Mouse (Mus musculus): ENCODE data around the gene Sptbn4.

Sptbn4 gene

DNA sequence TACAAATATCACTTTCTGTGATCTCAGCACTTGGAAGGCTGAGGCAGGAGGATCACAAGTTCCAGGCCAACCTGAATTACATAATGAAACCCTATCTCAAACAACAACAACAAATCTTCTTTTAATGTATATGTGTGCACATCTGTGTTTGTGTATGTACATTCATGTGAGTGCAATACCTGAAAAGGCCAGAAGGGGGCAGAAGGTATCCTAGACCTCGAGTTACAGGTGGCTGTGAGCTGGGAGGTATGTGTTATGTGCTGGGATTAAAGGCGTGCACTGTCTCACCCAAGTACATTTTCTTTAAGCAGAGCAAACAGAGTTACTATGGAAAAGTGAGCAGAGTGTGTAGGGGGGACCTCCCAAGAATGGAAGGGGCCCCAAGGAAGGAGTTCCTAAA lies 18.4 kb downstream of the Sptbn4 start:
- no peak for DNase-seq

DNA sequence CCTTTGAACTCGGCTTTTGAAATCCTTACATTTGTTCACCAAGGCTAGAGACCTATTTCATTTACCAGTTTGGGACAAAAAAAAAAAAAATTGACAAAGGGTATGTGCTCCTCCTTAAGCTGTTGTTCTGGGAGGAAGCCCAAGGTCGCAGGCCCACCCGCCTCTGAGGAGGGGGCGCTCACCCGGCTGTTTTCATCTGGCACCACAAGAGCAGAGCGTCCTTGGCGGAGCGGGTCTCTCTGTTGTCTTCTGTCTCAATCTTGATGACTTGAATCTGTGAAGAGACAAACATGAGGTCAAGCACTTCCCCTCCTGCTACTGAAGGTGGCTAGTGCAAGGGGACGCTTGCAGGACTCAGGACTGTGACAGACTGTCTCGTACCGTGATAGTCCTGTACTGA lies 19.5 kb downstream of the Sptbn4 start:
- no peak for DNase-seq

DNA sequence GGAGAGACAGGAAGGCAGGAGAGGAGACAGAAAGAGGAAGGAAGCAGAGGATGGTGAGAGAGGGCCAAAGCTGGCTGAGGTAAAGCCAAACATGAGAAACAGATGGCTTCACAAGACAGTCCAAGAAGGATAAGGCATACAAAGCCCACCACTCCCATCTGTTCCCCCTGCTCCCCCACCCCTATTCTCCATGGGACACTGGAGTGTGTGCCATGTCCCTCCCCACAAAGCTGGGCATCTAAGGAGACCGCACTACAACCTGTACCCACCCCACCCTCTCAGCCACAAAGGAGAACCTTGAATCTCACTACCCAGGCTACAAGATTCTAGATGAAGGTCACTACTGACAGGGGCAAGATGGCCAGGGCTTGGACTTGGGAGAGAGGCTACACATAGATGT lies 20.1 kb downstream of the Sptbn4 start:
- no peak for DNase-seq

DNA sequence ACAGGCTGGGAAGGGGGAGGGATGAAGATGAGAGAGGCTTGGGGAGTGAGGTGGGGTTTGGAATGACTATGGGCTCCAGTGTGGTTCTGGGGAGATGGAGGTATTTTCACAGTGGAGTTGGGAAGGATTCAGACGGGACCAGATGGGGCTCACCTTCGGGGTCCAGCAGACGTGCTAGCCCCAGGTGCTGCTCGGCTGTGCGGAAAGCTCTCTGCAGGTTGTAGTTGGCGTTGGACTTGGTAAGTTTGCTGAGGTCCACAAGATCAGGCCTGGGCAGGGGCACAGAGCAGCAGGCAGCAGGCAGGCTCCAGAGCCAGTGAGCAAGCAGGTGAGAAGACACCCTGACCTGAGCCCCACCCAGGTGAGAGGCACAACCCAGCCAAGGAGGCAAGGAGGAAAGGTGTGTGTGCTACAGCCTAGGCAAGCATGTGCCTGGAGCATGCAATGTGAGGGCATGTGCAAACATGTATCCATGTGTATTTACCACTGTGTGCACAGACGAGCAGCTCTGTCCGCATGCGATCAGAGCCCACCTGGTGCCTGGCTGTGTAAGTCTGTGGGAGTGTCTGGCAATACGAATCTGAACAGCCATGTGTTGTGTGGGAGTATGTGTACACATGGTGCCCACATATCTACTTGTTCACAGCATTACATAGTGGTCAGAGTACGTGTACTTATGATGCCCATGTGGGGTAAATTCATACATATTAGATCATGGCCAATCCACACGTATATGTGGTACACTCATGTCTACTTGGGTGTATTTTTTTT lies 23.7 kb downstream of the Sptbn4 start:
- DNase-seq: no peak

DNA sequence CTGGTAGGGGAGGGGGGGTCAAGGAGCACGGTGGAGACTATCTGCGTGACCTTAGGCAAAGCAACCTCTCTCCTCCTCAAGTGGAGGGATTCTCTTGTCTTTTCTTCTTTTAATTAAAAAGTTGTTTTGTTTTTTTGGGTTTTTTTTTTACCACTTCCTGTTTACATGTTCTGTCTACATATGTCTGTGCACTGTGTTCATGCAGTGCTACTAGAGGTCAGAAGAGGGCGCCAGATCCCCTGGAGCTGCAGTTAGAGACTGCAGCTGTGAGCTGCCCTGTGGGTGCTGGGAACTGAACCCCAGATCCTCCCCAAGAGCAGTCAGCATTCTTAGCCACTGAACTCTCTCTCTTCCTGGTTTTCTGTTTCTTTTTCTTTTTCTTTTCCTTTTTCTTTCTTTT lies 28.4 kb downstream of the Sptbn4 start:
- DNase-seq: no peak

DNA sequence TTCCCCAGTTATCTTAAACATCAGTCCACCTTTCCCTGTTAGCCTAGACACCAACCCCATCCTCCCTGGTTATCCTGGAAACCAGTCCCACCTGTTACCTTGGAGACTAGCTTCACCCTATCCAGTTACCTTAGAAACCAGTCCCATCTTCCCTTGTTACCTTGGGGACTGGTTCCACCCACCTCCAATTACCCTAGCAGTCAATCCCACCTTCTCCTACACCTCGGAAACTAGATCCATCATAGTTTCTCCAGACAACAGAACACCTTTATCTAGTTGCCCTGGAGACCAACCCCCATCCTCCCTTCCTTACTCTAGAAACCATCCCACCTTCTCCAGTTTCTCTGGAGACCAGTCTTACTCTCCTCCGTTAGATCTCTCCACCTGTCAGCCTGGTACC lies 30.3 kb downstream of the Sptbn4 start:
- DNase-seq: no peak

DNA sequence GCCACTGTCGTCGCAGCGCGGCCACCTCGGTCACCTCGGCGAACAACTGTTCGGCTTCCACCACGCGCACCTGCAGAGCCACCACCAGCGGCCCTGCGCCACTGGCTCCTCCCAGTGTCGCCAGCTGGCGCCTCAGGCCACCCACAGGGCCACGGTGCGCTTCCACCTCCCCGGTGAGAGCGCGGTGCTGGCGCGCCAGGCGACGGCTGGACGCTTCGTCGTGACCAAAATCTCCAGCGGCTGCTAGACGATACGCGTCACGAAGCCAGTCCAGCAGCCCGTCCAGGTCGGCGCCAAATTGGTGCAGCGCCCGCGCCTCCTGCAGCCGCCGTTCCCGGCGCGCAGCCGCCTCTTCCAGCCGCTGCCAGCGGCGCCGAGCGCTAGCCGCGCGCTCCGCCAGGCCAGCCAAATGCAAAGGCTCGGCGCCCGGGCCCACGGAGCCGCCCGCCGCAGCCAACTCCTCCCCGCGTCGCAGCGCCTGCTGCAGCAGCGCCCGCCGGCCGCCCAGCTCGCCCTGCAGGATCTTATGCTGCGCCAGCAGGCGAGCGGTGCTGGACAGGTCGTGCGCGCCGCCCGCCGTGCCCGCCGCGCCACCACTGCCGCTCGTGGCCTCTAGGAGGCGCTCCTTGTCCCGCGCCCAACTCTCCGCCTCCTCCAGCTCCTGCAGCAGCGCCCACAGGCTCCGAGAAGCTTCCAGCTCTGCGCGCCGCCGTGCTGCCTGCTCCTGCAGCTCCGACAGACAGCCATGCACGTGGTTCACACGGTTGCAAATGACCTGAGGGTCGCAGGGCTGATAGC lies 38.9 kb downstream of the Sptbn4 start:
- DNase-seq: peak; percentile 86

DNA sequence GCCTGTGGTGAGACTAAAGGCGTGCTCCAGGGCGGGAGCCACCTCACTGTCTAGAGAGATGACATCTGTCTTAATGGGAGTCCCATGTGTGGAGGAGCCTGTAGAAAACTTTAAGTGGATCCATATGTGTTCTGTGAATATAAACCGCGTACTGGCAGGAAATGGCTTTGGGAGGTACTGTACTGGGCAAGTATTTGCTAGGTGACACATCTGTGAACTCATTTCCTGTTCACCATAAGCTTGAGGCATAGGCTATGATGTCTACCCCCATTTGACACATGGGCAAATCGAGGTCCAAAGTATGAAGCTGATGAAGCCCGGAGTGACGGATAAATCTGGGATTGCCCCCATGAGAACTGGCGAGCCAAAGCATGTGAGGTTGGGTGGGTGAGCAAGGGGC lies 39.7 kb downstream of the Sptbn4 start:
- no peak for DNase-seq

DNA sequence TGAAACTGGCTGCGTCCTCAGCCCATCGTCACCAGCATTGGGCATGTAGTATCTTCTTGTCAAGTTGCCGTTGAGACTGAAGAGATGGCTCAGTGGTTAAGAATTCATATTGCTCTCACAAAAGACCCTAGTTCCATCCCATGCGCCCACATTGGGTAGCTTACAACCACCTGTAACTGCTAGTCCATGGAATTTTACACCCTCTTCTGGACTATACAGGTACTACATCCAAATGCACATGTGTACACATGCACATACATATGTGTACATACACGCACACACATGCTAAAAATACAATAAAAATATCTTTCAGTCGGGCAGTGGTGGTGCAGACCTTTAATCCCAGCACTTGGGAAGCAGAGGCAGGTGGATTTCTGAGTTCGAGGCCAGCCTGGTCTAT lies 41.0 kb downstream of the Sptbn4 start:
- no peak for DNase-seq

DNA sequence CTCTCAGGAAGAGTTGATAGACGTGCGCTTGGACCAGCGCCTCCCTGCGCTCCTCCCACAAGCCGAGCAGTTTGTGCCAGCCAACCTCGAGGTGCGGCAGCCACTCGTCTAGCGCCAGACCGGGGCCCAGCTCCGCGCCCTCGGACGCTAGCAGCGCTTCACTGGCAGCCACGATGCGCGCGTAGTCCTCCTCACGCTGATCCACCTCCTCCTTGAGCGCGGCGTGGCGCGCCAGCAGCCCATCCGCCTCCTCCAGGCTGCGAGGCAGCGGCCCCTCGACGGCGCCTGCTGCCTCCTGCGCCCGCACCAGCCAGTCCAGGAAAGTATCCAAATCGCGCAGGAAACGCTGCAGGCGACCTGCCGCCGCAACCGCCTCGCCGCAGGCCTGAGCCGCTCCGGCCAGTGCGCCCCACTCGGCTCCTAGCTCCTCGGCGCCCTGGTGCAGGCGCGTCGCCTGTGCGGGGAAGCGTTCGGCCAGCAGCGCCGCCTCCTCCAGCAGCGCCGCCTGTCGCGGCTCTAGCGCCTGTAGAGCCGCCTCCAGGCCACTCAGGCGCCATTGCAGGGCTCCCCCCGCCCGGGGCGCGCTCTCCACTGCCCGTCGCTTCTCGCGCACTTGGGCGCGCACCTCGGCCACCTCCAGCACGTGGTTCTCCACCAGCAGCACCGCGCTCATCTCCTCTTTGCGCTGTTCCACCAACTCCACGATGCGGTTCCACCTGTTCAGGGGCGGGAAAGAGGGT lies 43.1 kb downstream of the Sptbn4 start:
- no peak for DNase-seq

DNA sequence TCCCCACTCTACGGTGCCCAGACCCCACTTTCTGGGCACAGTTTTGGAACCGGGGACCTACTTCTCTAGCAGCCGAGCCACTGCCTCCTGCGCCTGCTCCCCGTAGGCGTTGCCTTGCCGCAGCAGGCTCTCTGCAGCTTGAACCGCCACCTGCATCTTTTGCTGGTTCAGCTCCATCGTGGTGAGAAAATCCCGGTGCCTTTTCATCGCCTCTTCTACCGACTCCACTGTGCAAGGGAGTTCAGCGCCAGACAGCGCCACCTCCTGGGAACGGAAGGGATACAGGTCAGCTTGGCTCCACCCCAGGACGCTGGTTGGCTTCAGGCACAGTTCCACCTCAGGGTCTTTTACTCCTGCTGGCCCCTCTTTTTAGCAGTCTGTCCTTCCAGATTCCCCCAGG lies 44.8 kb downstream of the Sptbn4 start:
- DNase-seq: peak; percentile 84

DNA sequence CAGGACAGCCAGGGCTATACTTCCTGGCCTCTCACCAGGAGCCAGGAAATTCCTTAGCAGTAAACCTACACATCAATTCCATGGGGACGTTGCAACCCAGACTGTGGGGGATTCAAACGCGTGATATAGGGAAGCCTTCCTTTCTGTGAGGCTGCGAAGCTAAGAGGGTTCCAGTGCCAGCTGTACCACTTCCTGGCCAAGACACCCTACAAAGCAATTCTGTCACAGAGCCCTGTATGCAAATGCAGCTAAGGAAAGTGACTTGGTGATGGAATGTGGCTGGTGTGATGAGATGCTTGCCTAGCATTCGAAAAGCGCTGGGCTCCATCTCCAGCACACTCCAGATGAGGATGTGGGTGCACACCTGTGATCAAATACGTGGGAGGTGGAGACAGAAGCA lies 46.9 kb downstream of the Sptbn4 start:
- DNase-seq: no peak

DNA sequence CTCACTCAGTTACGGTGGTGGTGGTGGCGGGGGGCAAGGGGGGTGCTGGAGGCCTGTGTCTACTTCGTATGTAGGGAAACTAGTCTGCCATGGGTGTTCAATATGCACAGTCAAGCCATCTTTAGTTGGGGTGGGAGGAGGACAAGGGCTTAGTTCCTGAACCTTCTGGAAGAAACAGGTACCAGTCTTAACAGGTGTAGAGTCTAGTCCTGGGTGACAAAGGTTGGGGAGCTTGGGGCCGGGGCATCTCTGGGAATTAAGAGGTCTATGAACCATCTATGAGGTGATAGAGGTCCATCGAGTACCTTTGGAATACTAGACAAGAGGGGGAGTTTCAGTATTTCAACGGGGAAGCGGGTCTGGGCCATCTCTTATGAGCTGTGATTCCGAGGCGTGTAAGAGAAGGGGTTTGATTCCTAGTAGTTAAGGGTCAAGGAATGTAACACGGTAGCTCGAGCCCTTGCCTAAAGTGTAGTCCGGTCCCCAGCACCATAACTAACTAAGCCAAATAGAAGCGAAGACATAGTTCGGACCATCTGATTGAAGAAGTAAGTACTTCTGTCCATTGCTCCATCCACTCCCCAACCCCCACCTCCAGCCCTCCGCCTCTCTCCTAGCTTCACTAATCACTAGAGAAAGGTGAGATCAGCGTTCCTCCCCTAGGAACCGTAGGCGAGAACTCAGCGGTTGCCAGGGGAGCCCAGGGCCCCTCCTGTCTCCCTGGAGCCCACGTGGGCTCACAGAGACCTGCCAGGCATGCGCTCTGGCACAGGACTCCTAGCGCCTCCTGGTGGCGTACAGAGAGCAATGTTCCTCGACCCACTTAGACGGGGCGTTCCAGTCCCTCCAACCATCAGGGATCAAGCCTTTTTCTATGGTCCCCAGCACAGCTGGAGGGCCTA lies 50.2 kb downstream of the Sptbn4 start:
- DNase-seq: no peak

DNA sequence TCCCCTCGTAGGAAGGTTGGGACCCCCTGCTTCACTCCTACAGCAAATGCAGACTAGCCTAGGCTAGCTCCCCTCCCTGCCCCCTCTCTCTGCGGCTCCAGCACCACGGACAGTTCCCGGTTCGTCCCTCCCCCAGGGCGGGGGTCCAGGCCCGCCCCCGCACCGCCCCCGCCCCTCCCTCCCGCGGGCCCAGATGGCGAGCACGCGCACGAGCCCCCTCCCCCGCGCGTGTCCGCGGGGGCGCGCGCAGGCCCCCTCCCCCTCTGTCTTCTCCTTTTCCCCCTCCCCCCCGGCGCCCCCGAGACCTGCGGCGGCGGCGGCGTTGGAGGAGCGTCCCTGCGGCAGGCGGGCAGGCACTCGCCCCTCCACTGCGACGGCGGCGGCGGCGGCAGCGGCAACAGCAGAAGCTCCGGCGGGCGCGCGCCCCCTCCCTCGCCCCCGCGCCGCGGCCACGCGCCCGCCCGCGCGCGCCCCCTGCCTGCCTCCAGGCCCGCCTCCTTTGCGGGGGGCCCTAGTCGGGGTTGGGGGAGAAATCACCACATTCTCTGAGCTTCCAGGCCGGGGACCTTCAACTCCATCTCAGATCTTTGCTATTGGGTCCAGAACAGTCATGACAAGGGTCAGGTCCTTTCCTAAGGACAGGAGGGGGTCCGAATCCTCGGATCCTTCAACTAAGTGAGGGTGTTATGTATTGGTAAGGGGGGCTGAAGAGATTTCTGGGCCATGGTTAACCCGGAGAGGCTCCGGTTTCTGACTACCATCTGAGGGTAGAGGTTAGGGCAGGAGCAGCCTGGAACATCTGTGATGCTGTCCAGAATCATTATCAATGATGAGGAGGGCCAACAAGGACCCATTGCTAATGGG lies 51.1 kb downstream of the Sptbn4 start:
- DNase-seq: peak; percentile 70

DNA sequence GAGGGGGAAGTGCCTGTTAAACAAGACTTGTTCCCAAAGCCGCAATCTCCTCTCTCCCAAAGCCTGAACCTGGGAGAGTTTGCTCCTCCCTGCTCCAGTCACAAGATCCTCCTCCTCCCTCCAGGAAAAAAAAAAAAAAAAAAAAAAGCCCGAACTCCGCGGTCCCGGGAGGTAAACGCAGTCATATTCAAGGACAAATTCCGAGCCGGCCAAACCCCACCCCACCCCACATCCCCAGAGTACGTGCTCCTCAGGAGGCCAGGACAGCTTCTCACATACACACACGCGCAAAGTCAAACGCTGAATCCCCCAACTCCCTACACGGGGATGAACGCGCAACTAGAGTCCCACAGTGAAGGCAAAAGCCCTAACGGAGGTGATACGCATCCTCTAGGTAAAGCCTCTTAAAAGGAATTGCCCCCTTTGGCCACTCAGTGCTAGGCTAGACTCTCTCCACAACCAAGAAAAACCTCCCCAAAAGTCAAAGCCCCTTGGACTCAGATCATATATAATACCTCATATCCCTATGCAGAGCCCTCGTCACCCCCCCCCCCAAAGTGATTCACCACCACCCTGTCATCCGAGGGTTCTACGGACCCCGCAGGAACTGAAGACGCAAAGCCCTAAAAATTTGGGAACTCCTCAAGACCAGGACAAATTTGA lies 51.8 kb downstream of the Sptbn4 start:
- no peak for DNase-seq

DNA sequence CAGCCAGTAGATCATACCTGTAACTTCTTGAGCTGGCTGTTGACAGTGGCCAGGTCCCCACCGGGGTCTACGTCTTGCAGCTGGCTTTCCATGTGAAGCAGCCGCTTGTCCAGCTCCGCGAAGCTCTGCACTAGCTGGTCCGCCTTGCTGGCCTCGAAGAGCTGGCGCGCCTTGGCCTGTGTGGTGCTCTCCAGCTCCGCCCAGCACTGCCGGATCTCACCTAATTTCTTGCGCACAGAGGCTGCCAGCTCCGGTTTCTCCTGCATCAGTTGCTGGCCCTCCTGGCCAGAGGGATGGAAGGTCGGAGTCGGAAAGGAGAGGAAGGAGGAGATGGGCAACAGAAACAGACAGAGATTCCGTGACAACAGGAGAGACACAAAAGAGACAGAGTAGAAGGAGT lies 56.1 kb downstream of the Sptbn4 start:
- no peak for DNase-seq

DNA sequence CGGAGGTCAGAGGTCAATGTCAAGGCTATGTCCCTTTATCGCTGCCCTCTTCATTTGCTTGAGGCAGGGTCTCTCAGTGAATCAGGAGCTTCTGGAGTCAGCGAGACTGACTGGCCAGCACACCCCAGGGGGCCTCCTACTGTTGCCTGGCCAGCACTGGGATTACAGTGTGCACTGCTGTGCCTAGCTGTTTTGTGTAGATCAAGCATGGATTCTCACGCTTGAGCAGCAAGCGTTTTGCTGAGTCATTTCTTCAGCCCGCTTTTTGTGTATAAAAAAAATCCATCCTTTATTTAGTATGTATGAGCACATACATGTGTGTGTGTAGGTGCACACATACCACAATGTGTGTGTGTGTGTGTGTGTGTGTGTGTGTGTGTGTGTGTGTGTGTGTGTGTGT lies 58.3 kb downstream of the Sptbn4 start:
- no peak for DNase-seq

DNA sequence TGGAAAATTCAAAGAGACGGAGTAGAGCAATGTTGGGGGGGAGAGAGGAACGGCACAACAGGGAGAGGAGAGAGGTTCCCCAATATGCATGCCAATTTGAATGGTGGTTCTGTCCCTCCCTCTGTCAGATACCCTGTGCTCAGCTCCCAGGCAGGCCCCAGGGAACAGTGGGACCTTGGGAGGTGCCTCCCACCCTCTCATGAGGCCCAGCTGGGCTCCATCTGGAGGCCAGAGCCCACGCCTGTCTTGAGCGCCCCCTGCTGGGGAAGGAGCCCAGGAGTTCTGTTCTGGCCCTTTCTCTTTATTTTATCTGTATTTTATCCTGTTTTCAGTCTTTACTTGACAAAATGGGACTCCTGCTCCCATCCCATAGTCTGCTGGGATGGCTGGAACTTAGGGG lies 62.8 kb downstream of the Sptbn4 start:
- no peak for DNase-seq

DNA sequence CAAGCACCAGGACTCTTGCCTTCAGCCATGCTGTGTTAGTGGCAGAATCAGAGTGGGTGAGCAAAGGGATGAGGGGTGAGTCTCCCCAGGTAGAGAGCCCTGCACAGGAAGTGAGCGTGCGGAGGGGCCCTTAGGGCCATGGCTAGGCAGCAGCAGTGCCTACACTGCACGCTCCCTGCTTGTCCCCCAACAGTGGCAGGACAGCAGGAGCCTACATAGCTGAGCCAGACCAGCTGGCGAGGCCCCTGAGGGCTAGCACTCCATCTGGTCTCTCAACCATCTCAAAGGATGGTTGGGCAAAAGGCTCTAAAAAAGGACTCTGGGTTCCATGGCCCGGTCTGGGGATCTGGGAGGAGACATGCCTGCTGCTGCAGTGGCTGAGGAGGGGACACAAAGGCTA lies 63.4 kb downstream of the Sptbn4 start:
- peak; percentile 69 for DNase-seq

DNA sequence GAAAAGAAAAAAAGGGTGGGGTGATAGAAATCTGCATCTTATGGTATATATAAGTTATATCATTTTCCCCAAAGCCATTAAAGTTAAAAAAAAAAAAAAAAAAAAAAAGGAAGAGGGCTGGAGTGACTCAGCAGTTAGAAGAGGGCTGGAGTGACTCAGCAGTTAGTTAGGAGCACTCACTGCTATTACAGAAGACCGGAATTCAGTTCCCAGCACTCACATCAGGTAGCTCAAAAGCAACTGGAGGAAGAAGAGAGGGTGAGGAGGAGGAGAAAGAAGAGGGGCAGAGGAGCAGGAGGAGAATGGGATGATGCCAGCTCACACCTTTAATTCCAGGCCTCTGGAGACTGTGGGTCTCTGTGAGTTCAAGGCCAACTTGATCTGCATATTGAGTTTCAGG lies 64.3 kb downstream of the Sptbn4 start:
- DNase-seq: no peak

DNA sequence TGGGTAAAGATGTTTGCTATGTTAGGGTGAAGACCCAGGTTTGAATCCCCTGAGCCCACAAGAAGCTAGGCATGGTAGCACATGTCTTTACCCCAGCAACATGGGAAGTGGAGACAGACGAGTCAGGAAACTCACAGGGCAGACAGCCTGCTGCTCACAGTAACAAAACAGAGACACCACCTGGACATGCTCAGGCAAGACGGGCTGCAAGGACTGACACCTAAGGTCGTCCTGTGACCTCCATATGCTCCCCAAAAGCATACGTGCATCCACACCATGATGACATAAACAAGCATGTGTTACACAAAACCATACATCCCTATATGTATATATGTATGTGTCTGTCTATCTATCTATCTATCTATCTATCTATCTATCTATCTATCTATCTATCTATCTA lies 65.9 kb downstream of the Sptbn4 start:
- no peak for DNase-seq

Measured in cerebellum, adult 8-10 months (tissue).